Mouse (Mus musculus) forebrain, embryonic 10.5 days (tissue): ENCODE measurements around the gene Ambra1. TPM values are rescaled to one million over a fixed set of nuclear protein-coding genes. Genes with fewer than 3 reads are reported as not detected.

Experiments used
- DNase-seq: peaks from one replicate; pipeline ENCODE4 v3.0.0-alpha.2; 2017; ENCODE audit warnings: low spot score; ENCODE audit errors: extremely low spot score
- H3K27ac ChIP-seq: fragments of 300-500 bp; sonication (generic); 2 replicates; pipeline ENCODE4 v1.5.1; 2016; ENCODE audit warnings: mild to moderate bottlenecking
- H3K27me3 ChIP-seq: fragments of 300-500 bp; sonication (generic); 2 replicates; pipeline ENCODE4 v1.6.1; 2016; ENCODE audit warnings: mild to moderate bottlenecking; ENCODE audit not compliant: poor library complexity, severe bottlenecking
- H3K36me3 ChIP-seq: fragments of 300-500 bp; sonication (generic); replicated peaks from 2 replicates; pipeline ENCODE4 v1.6.1; 2016; ENCODE audit warnings: mild to moderate bottlenecking, moderate library complexity
- H3K4me1 ChIP-seq: fragments of 300-500 bp; sonication (generic); 2 replicates; pipeline ENCODE4 v1.6.1; 2016
- H3K4me3 ChIP-seq: fragments of 300-500 bp; sonication (generic); 2 replicates; pipeline ENCODE4 v1.5.1; 2016; ENCODE audit warnings: mild to moderate bottlenecking, moderate library complexity
- H3K9me3 ChIP-seq: fragments of 300-500 bp; sonication (generic); 2 replicates; pipeline ENCODE4 v1.6.1; 2016; ENCODE audit warnings: mild to moderate bottlenecking, moderate library complexity
- WGBS: fragments of 180-500 bp; shearing (Covaris S2); methylation state at CpG from one replicate; pipeline ENCODE4 v1.1.7; 2016; 5-methylcytosine and 5-hydroxymethylcytosine counted together
- microRNA-seq: library from miRNA; unstranded; fragments of <30 nt; microRNA quantifications from one replicate; pipeline ENCODE4, GENCODE M21; 2017
- polyA plus RNA-seq: library from polyadenylated mRNA; unstranded; fragments of >200 nt; fragmentation: Nextera tagmentation; extraction: Ambion mirVana; gene quantifications from 2 replicates; pipeline ENCODE4 v1.2.1, GENCODE M21; 2016

Ambra1 gene
- polyA plus RNA-seq, 1 experiment from 2014 or later = 23.2 TPM

GRCm38 (mm10) chr2:91965417-91965816, 235.5 kb downstream of the Ambra1 start:
- 15% methylated on average over 20 of the region's 20 CpGs for WGBS
- H3K36me3 ChIP-seq = 0 out of 2 replicates have a peak, but pooled peaks cover 4% of the 10 kb centered on the region
- H3K27me3 ChIP-seq = peaks cover 49% of the 10 kb centered on the region
- H3K9me3 ChIP-seq = no peaks in the 10 kb centered on the region
- H3K4me1 ChIP-seq = peaks cover 56% of the 10 kb centered on the region
- H3K27ac ChIP-seq = peak overlapping the region; percentile 76
- DNase-seq = no peak
- H3K4me3 ChIP-seq = peak overlapping the region; percentile 38

GRCm38 (mm10) chr2:91966367-91966766, 236.4 kb downstream of the Ambra1 start:
- Histone ChIP-seq H3K27ac (no peak overlapping the region), H3K36me3 (no peaks in the 10 kb centered on the region), H3K4me3 (no peak overlapping the region), H3K27me3 (peaks cover 58% of the 10 kb centered on the region), H3K4me1 (peaks cover 56% of the 10 kb centered on the region), H3K9me3 (no peaks in the 10 kb centered on the region)
- 86% methylated on average over 5 of the region's 5 CpGs for WGBS
- no peak for DNase-seq

GRCm38 (mm10) chr2:91967962-91968361, 238.0 kb downstream of the Ambra1 start:
- peak overlapping the region; percentile 60 for H3K27ac ChIP-seq

More at GRCm38 (mm10) chr2:91967962-91968361, 238.0 kb downstream of the Ambra1 start:
- no peak overlapping the region for H3K4me3 ChIP-seq
- no peaks in the 10 kb centered on the region for H3K9me3 ChIP-seq
- DNase-seq = no peak
- peaks cover 56% of the 10 kb centered on the region for H3K4me1 ChIP-seq
- peaks cover 74% of the 10 kb centered on the region for H3K27me3 ChIP-seq
- WGBS = 69% methylated on average over 11 of the region's 11 CpGs
- no peaks in the 10 kb centered on the region for H3K36me3 ChIP-seq

Small RNAs within 50 kb of the gene (microRNA-seq; reads per million reads assigned to microRNA genes)
- gene Mir6999 = not detected

Other genes with a start within 250 kb of the Ambra1 start
- gene Ckap5, start 203.4 kb upstream of the Ambra1 start, polyA plus RNA-seq = 150 and 154 TPM in 2 replicates
- gene F2, start 93.7 kb upstream of the Ambra1 start, polyA plus RNA-seq = 0.06 TPM in 1 of 2 replicates, not detected in the other
- 10.1 and 11.6 TPM in 2 replicates for gene Zfp408, start 80.3 kb upstream of the Ambra1 start, polyA plus RNA-seq
- gene Arhgap1, start 80.3 kb upstream of the Ambra1 start, polyA plus RNA-seq = 67.4 and 70.0 TPM in 2 replicates
- gene Atg13, start 19.6 kb upstream of the Ambra1 start, polyA plus RNA-seq = 20.6 and 21.6 TPM in 2 replicates
- gene Harbi1, start 19.3 kb upstream of the Ambra1 start, polyA plus RNA-seq = 22.9 and 23.2 TPM in 2 replicates
- 0.12 and 0.77 TPM in 2 replicates for gene Chrm4, start 197.1 kb downstream of the Ambra1 start, polyA plus RNA-seq
- 1,773 and 1,865 TPM in 2 replicates for gene Mdk, start 202.2 kb downstream of the Ambra1 start, polyA plus RNA-seq
- 0.44 and 0.52 TPM in 2 replicates for gene Gm9821, start 215.6 kb downstream of the Ambra1 start, polyA plus RNA-seq
- gene Dgkz, start 245.7 kb downstream of the Ambra1 start, polyA plus RNA-seq = 35.1 and 39.1 TPM in 2 replicates